Mouse (Mus musculus): ENCODE data around the gene Gm45717. TPM values are rescaled to one million over a fixed set of nuclear protein-coding genes. Genes with fewer than 3 reads are reported as not detected.

Gm45717 gene
- polyA plus RNA-seq, 1 experiment from 2014 or later: not detected

- no peak overlapping the region for H3K4me3 ChIP-seq (ENCODE audit: low read depth, low read length)
- no peak overlapping the region for H3K9ac ChIP-seq (ENCODE audit: low read length)
- no peak overlapping the region for H3K4me2 ChIP-seq (ENCODE audit: low read depth, severe bottlenecking)
- peaks cover 43% of the 10 kb centered on the region for H3K4me1 ChIP-seq (ENCODE audit: control insufficient read depth, insufficient read depth, low read length)
- no peak for ATAC-seq (ENCODE audit: insufficient number of reproducible peaks, low FRiP score, low TSS enrichment, low read depth)
- no peaks in the 10 kb centered on the region for H3K27me3 ChIP-seq (ENCODE audit: control insufficient read depth, insufficient read depth, low read length)
- H3K27ac ChIP-seq (replicated peaks; ENCODE audit: low read depth, low read length): no peak overlapping the region
- H3K36me3 ChIP-seq (ENCODE audit: control insufficient read depth, insufficient read depth, low read length): peaks cover 16% of the 10 kb centered on the region
- no peak for DNase-seq (ENCODE audit: low spot score)
- WGBS: 66% methylated on average over 6 of the region's 6 CpGs
- H3K9me3 ChIP-seq (ENCODE audit: control insufficient read depth, low read length): no peaks in the 10 kb centered on the region
Observed at GRCm38 (mm10) chr7:140951765-140952164, 4.0 kb downstream of the Gm45717 start.

- WGBS: 33% methylated on average over 8 of the region's 8 CpGs
- H3K9me3 ChIP-seq (ENCODE audit: control insufficient read depth, low read length): no peaks in the 10 kb centered on the region
- no peak overlapping the region for H3K4me2 ChIP-seq (ENCODE audit: low read depth, severe bottlenecking)
- DNase-seq (ENCODE audit: low spot score) (no peak), ATAC-seq (ENCODE audit: insufficient number of reproducible peaks, low FRiP score, low TSS enrichment, low read depth) (no peak)
- H3K9ac ChIP-seq (ENCODE audit: low read length): no peak overlapping the region
- H3K4me3 ChIP-seq (ENCODE audit: low read depth, low read length): no peak overlapping the region
- H3K27me3 ChIP-seq (ENCODE audit: control insufficient read depth, insufficient read depth, low read length): no peaks in the 10 kb centered on the region
- H3K27ac ChIP-seq (replicated peaks; ENCODE audit: low read depth, low read length): no peak overlapping the region
- H3K36me3 ChIP-seq (ENCODE audit: control insufficient read depth, insufficient read depth, low read length): peaks cover 18% of the 10 kb centered on the region
- H3K4me1 ChIP-seq (ENCODE audit: control insufficient read depth, insufficient read depth, low read length): peaks cover 36% of the 10 kb centered on the region
Observed at GRCm38 (mm10) chr7:140951051-140951450, 4.7 kb downstream of the Gm45717 start.

- Histone ChIP-seq H3K9me3 (ENCODE audit: control insufficient read depth, low read length) (no peaks in the 10 kb centered on the region), H3K36me3 (ENCODE audit: control insufficient read depth, insufficient read depth, low read length) (peaks cover 21% of the 10 kb centered on the region), H3K4me1 (ENCODE audit: control insufficient read depth, insufficient read depth, low read length) (peaks cover 34% of the 10 kb centered on the region), H3K4me2 (ENCODE audit: low read depth, severe bottlenecking) (0 out of 2 replicates have a peak within 1 kb of the TSS, but pooled peaks have one; percentile 4), H3K27me3 (ENCODE audit: control insufficient read depth, insufficient read depth, low read length) (no peaks in the 10 kb centered on the region), H3K9ac (ENCODE audit: low read length) (no peak within 1 kb of the TSS), H3K27ac (replicated peaks; ENCODE audit: low read depth, low read length) (peak within 1 kb of the TSS; percentile 65), H3K4me3 (ENCODE audit: low read depth, low read length) (no peak within 1 kb of the TSS)
- WGBS: 70% methylated on average over 16 of the region's 16 CpGs
- DNase-seq (ENCODE audit: low spot score) (no peak), ATAC-seq (ENCODE audit: insufficient number of reproducible peaks, low FRiP score, low TSS enrichment, low read depth) (no peak)
Observed at GRCm38 (mm10) chr7:140949824-140950530, 5.8 kb downstream of the Gm45717 start, which contains the start of gene Ifitm5. TSS of gene Ifitm5 (minus strand) at chr7:140950291.

- DNase-seq (ENCODE audit: low spot score): no peak
- H3K4me1 ChIP-seq (ENCODE audit: control insufficient read depth, insufficient read depth, low read length): peaks cover 31% of the 10 kb centered on the region
- 91% methylated on average over 6 of the region's 6 CpGs for WGBS
- no peaks in the 10 kb centered on the region for H3K27me3 ChIP-seq (ENCODE audit: control insufficient read depth, insufficient read depth, low read length)
- no peak overlapping the region for H3K9ac ChIP-seq (ENCODE audit: low read length)
- ATAC-seq (ENCODE audit: insufficient number of reproducible peaks, low FRiP score, low TSS enrichment, low read depth): no peak
- H3K4me2 ChIP-seq (ENCODE audit: low read depth, severe bottlenecking): no peak overlapping the region
- no peak overlapping the region for H3K4me3 ChIP-seq (ENCODE audit: low read depth, low read length)
- no peaks in the 10 kb centered on the region for H3K9me3 ChIP-seq (ENCODE audit: control insufficient read depth, low read length)
- H3K36me3 ChIP-seq (ENCODE audit: control insufficient read depth, insufficient read depth, low read length): peaks cover 21% of the 10 kb centered on the region
- H3K27ac ChIP-seq (replicated peaks; ENCODE audit: low read depth, low read length): no peak overlapping the region
Observed at GRCm38 (mm10) chr7:140949255-140949654, 6.5 kb downstream of the Gm45717 start.

- no peak overlapping the region for H3K4me3 ChIP-seq (ENCODE audit: low read depth, low read length)
- H3K9ac ChIP-seq (ENCODE audit: low read length): no peak overlapping the region
- H3K9me3 ChIP-seq (ENCODE audit: control insufficient read depth, low read length): no peaks in the 10 kb centered on the region
- H3K36me3 ChIP-seq (ENCODE audit: control insufficient read depth, insufficient read depth, low read length): peaks cover 20% of the 10 kb centered on the region
- H3K27me3 ChIP-seq (ENCODE audit: control insufficient read depth, insufficient read depth, low read length): no peaks in the 10 kb centered on the region
- H3K27ac ChIP-seq (replicated peaks; ENCODE audit: low read depth, low read length): no peak overlapping the region
- no peak overlapping the region for H3K4me2 ChIP-seq (ENCODE audit: low read depth, severe bottlenecking)
- DNase-seq (ENCODE audit: low spot score) (no peak), ATAC-seq (ENCODE audit: insufficient number of reproducible peaks, low FRiP score, low TSS enrichment, low read depth) (no peak)
- peaks cover 23% of the 10 kb centered on the region for H3K4me1 ChIP-seq (ENCODE audit: control insufficient read depth, insufficient read depth, low read length)
- WGBS: 90% methylated on average over 8 of the region's 8 CpGs
Observed at GRCm38 (mm10) chr7:140948161-140948560, 7.6 kb downstream of the Gm45717 start.

GRCm38 (mm10) chr7:140946980-140947379 lies 8.8 kb downstream of the Gm45717 start:
- WGBS: 60% methylated on average over 7 of the region's 7 CpGs
- peaks cover 17% of the 10 kb centered on the region for H3K36me3 ChIP-seq (ENCODE audit: control insufficient read depth, insufficient read depth, low read length)

GRCm38 (mm10) chr7:140946311-140946710 lies 9.4 kb downstream of the Gm45717 start:
- H3K36me3 ChIP-seq (ENCODE audit: control insufficient read depth, insufficient read depth, low read length): peaks cover 17% of the 10 kb centered on the region
- ATAC-seq (ENCODE audit: insufficient number of reproducible peaks, low FRiP score, low TSS enrichment, low read depth): no peak

More at GRCm38 (mm10) chr7:140946980-140947379, 8.8 kb downstream of the Gm45717 start:
- DNase-seq (ENCODE audit: low spot score) (no peak), ATAC-seq (ENCODE audit: insufficient number of reproducible peaks, low FRiP score, low TSS enrichment, low read depth) (no peak)
- no peaks in the 10 kb centered on the region for H3K9me3 ChIP-seq (ENCODE audit: control insufficient read depth, low read length)
- no peak overlapping the region for H3K9ac ChIP-seq (ENCODE audit: low read length)
- no peak overlapping the region for H3K4me3 ChIP-seq (ENCODE audit: low read depth, low read length)
- H3K4me1 ChIP-seq (ENCODE audit: control insufficient read depth, insufficient read depth, low read length): peaks cover 23% of the 10 kb centered on the region
- no peak overlapping the region for H3K4me2 ChIP-seq (ENCODE audit: low read depth, severe bottlenecking)
- no peak overlapping the region for H3K27ac ChIP-seq (replicated peaks; ENCODE audit: low read depth, low read length)
- H3K27me3 ChIP-seq (ENCODE audit: control insufficient read depth, insufficient read depth, low read length): no peaks in the 10 kb centered on the region

GRCm38 (mm10) chr7:140945247-140945646 lies 10.5 kb downstream of the Gm45717 start:
- peaks cover 17% of the 10 kb centered on the region for H3K36me3 ChIP-seq (ENCODE audit: control insufficient read depth, insufficient read depth, low read length)
- no peaks in the 10 kb centered on the region for H3K9me3 ChIP-seq (ENCODE audit: control insufficient read depth, low read length)
- H3K27me3 ChIP-seq (ENCODE audit: control insufficient read depth, insufficient read depth, low read length): no peaks in the 10 kb centered on the region
- H3K9ac ChIP-seq (ENCODE audit: low read length): no peak overlapping the region
- no peak overlapping the region for H3K27ac ChIP-seq (replicated peaks; ENCODE audit: low read depth, low read length)
- no peak overlapping the region for H3K4me2 ChIP-seq (ENCODE audit: low read depth, severe bottlenecking)
- no peak overlapping the region for H3K4me3 ChIP-seq (ENCODE audit: low read depth, low read length)
- H3K4me1 ChIP-seq (ENCODE audit: control insufficient read depth, insufficient read depth, low read length): peaks cover 9% of the 10 kb centered on the region
- WGBS: 86% methylated on average over 5 of the region's 5 CpGs
- ATAC-seq (ENCODE audit: insufficient number of reproducible peaks, low FRiP score, low TSS enrichment, low read depth): no peak
- DNase-seq (ENCODE audit: low spot score): no peak

More at GRCm38 (mm10) chr7:140946311-140946710, 9.4 kb downstream of the Gm45717 start:
- Histone ChIP-seq H3K9ac (ENCODE audit: low read length) (no peak overlapping the region), H3K27ac (replicated peaks; ENCODE audit: low read depth, low read length) (no peak overlapping the region), H3K4me1 (ENCODE audit: control insufficient read depth, insufficient read depth, low read length) (peaks cover 18% of the 10 kb centered on the region), H3K9me3 (ENCODE audit: control insufficient read depth, low read length) (no peaks in the 10 kb centered on the region), H3K4me2 (ENCODE audit: low read depth, severe bottlenecking) (no peak overlapping the region), H3K4me3 (ENCODE audit: low read depth, low read length) (no peak overlapping the region), H3K27me3 (ENCODE audit: control insufficient read depth, insufficient read depth, low read length) (no peaks in the 10 kb centered on the region)
- DNase-seq (ENCODE audit: low spot score): no peak
- 94% methylated on average over 10 of the region's 10 CpGs for WGBS

Measured in limb, embryonic 11.5 days (tissue).